Mouse (Mus musculus): Measurements from ENCODE around the gene Szrd1.
"Not testable (repeated sequence)": the region's sequence is repeated elsewhere in the genome, so short reads cannot be mapped to it uniquely, and the experiment has no call there.

Gene Szrd1

GRCm38 (mm10) chr4:141147112-141148008, 7.8 kb upstream of the Szrd1 start, which contains the start of gene Fbxo42:
Gene Fbxo42, plus strand, starts transcription at chr4:141147913.
- peak; percentile 90 for DNase-seq (ENCODE audit: low spot score)

GRCm38 (mm10) chr4:141146491-141147033, 7.0 kb upstream of the Szrd1 start:
- DNase-seq (ENCODE audit: low spot score), result no peak

GRCm38 (mm10) chr4:141145124-141145523, 5.5 kb upstream of the Szrd1 start:
- not testable (repeated sequence) for DNase-seq (ENCODE audit: low spot score)

- peak; percentile 79 for DNase-seq (ENCODE audit: low spot score)
Observed at GRCm38 (mm10) chr4:141142285-141142811, 2.8 kb upstream of the Szrd1 start.

- no peak for DNase-seq (ENCODE audit: low spot score)
Observed at GRCm38 (mm10) chr4:141140967-141141366, 1.4 kb upstream of the Szrd1 start.

DNA sequence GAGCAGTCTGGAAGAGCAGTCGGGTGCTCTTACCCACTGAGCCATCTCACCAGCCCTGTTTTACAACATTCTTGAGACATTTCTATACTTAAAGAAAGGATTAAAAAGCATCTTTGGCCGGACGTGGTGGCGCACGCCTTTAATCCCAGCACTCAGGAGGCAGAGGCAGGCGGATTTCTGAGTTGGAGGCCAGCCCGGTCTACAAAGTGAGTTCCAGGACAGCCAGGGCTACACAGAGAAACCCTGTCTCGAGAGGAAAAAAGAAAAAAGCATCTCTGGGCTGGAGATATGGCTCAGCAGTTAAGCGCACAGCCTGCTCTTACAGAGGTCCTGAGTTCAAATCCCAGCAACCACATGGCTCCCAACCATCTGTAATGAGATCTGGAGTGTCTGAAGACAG, 779 bp upstream of the Szrd1 start:
- not testable (repeated sequence) for DNase-seq (ENCODE audit: low spot score)

DNA sequence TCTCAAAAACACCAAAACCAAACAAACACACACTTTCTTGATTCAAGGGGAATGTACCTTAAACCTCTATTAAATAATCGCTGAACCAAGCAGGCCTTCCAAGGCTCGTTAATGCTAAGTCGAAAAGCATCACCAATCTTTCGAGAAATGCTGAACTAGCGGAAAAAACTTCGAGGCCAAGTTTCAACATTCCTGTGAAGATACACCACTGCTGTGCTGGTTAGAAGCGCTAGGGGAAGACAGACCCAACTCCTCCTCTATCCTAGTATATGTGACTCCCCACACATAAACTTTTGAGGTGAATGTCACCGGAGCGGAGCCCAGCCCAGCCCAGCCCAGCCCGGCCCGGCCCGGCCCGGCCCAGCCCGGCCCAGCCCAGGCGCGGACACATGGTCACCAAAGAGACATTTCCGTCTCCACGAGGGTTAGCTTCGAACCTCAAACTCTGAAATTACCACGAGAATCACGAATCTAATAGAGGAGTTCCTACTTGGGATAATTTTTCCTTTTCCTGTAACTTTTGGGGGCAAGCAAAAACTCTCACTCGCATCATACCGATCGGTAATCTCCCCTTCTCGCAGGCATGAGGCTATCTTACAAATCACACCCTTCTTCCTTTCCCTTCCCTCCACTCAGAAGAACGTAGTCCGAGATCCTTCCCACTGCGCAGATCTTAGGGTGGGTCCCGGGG, 1.0 kb downstream of the Szrd1 start:
- no peak for DNase-seq (ENCODE audit: low spot score)

DNA sequence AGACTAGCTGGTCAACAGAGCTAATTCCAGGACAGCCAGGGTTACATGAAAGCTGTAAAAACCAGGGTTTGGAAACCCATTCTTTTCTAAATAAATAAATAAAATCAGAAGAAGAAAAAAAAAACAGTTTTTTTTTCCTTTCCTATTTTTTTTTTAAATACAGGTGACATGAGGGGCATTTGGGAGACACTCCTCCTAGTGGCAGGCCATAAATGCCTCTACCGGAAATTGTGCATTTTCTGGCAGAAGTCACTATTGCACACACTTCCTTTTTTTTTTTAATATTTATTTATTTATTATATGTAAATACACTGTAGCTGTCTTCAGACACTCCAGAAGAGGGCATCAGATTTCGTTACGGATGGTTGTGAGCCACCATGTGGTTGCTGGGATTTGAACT, 1.8 kb downstream of the Szrd1 start:
- not testable (repeated sequence) for DNase-seq (ENCODE audit: low spot score)

- DNase-seq (ENCODE audit: low spot score), result no peak
Observed at GRCm38 (mm10) chr4:141136126-141136525, 3.4 kb downstream of the Szrd1 start.

- no peak for DNase-seq (ENCODE audit: low spot score)
Observed at GRCm38 (mm10) chr4:141134751-141135530, 4.6 kb downstream of the Szrd1 start.

DNA sequence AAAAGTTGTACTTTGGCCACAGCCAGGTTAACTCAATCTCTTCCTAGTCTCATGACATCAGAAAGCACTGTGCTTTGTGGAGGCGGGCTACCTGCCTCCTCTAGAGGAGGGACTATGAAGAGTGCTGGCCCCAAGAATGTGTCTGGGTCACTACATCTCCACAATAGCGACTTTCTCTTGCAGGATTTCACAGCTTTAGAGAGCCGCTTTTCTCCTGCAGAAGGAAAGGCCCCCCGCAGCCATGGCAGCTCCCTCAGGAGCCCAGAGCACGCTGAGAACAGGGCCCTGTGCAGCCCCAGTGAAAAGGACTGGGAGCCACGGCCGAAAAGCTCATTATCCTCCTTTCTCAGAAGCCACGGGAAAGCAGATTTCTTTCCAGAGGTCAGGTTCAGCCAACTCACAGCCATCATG, 5.5 kb downstream of the Szrd1 start:
- no peak for DNase-seq (ENCODE audit: low spot score)

- DNase-seq (ENCODE audit: low spot score), result no peak
Observed at GRCm38 (mm10) chr4:141133227-141133626, 6.3 kb downstream of the Szrd1 start.

DNA sequence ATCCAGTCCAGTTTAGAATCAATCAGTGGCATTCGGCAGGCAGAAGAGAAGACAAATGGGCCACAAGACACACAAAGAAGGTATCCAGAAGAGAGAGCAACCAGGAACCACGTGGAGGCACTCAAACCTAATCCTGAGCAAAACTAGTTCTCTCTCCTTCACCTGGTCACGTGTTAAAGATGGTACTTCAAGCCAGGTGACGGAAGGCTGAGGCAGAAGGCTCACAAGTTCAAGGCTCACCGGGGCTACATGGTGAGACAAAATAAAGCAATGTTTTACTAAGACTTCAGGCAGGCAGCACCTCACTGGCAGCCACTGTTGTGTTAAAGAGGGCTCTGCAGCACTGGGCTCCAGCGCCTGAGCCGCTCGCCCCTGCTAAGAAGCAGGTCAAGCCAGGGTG, 7.4 kb downstream of the Szrd1 start:
- DNase-seq (ENCODE audit: low spot score), result no peak

DNA sequence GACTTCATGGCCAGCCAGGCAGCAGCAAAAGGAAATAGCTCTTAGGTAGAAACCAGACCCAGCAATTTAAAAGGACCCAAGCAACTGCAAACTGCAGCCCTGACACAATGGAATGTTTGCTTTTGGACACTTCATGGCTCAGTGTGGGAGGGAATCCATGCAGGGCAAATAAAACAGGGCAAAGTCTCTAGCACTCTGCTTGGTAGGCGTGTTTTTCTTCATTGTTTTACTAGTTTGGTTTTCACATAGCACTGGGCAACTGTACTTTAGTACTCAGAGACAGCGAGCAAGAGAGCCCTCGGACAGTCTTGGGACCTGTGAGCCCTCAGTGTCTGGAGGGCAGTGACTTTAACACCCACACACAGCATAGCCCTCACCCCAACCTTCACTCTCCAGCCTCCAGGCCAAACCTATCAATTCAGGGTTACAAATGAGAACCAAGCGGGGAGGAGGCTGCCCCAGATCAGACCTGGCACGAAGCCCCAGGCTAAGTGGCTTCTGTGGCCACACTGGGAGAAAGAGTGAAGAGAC, 8.0 kb downstream of the Szrd1 start:
- no peak for DNase-seq (ENCODE audit: low spot score)

GRCm38 (mm10) chr4:141130704-141131342, 8.8 kb downstream of the Szrd1 start:
- DNase-seq (ENCODE audit: low spot score), result no peak

GRCm38 (mm10) chr4:141129190-141129710, 10.3 kb downstream of the Szrd1 start:
- no peak for DNase-seq (ENCODE audit: low spot score)

GRCm38 (mm10) chr4:141123065-141123464, 16.5 kb downstream of the Szrd1 start:
- DNase-seq (ENCODE audit: low spot score), result no peak

GRCm38 (mm10) chr4:141122663-141123062, 16.9 kb downstream of the Szrd1 start:
- no peak for DNase-seq (ENCODE audit: low spot score)

- no peak for DNase-seq (ENCODE audit: low spot score)
Observed at GRCm38 (mm10) chr4:141120700-141121099, 18.9 kb downstream of the Szrd1 start.

DNA sequence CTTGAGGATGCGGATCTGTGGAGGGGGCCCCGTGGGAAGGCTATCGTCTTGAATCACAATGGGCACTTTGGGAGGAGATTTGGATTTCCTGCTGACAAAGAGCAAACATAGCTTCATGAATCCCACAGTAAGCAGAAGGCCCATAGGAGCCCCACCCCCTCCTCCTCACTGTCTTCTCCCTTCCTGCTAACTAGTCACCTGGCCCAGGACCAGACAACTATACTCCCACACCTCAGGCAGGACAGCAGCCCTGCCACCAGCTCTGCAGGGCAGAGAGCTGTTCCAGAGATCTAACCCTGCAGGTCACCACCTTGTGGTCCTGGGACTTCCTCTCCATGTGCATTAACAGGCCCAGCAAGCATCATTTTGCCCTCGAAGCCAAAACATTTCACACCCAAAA, 20.9 kb downstream of the Szrd1 start:
- no peak for DNase-seq (ENCODE audit: low spot score)

DNA sequence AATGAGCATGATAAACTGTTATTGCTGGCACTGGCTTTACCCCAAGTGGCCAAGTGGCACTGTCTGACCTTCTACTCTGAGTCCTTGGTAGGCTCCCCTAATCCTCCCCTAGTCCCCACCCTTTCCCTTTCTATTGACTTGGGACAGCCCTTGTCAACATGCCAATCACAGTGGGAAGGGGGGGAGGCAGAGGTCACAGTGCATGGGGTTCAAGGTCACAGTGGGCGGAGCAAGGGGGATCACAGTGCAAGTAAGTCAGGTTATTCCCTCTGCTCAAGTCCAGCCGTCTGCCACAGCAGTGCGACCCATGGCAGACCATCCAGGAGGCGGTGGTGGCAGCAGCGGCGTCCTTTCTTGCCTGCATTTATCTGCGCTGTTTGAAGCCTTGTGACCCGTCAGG, 24.2 kb downstream of the Szrd1 start:
- DNase-seq (ENCODE audit: low spot score), result no peak
